Mouse (Mus musculus) limb, embryonic 13.5 days (tissue): Measurements from ENCODE around the gene Rnf145. TPM values are rescaled to one million over a fixed set of nuclear protein-coding genes. Genes with fewer than 3 reads are reported as not detected.

ENCODE experiments used
- microRNA-seq: library from miRNA; unstranded; fragments of <30 nt; microRNA quantifications from one replicate; pipeline ENCODE4, GENCODE M21; 2016
- polyA plus RNA-seq: library from polyadenylated mRNA; unstranded; fragments of >200 nt; fragmentation: Nextera tagmentation; extraction: Ambion mirVana; gene quantifications from 2 replicates; pipeline ENCODE4 v1.2.1, GENCODE M21; 2015

Gene Rnf145
- polyA plus RNA-seq, 1 experiment from 2014 or later, result 78.6 TPM

Small RNA genes lying within 50 kb of the gene (microRNA-seq; reads per million reads assigned to microRNA genes)
- not detected for gene Gm22121

Other genes starting within 250 kb of the Rnf145 start
- 0.13 TPM in 1 of 2 replicates, not detected in the other for gene Il12b, start 118.9 kb upstream of the Rnf145 start, polyA plus RNA-seq
- gene Ublcp1, start 48.5 kb upstream of the Rnf145 start, polyA plus RNA-seq, result 65.2 and 74.7 TPM in 2 replicates
- gene Ebf1, start 98.4 kb downstream of the Rnf145 start, polyA plus RNA-seq, result 103 and 126 TPM in 2 replicates